Mouse (Mus musculus): ENCODE results near the gene S100a5.

GRCm38 (mm10) chr3:90586016-90586643, 22.2 kb upstream of the S100a5 start:
- TF ChIP-seq POLR2A (IDR thresholded peaks at IDR 0.05; ENCODE audit: insufficient read depth, low read length) (no peak), CTCF (IDR thresholded peaks at IDR 0.05; ENCODE audit: low read depth, low read length) (no peak), EP300 (IDR thresholded peaks at IDR 0.05; ENCODE audit: insufficient read depth, low read depth, low read length) (no peak)

Measured in ES-Bruce4 (cell line).